Mouse (Mus musculus) lung, embryonic 16.5 days (tissue): ENCODE data around the gene Pld1. TPM values are rescaled to one million over a fixed set of nuclear protein-coding genes. Genes with fewer than 3 reads are reported as not detected.

ENCODE experiments used
- ATAC-seq: fragments of 200-750 bp; cut with Nextera tagmentation; 2 replicates; pipeline ENCODE4 v1.8.0; 2017; ENCODE audit warnings: low read depth, mild to moderate bottlenecking, moderate library complexity
- H3K27ac ChIP-seq: fragments of 300-500 bp; sonication (generic); 2 replicates; pipeline ENCODE4 v1.5.1; 2014; ENCODE audit warnings: mild to moderate bottlenecking, control low read depth, low read length
- H3K27me3 ChIP-seq: fragments of 300-500 bp; sonication (generic); 2 replicates; pipeline ENCODE4 v1.6.1; 2014; ENCODE audit warnings: low read depth, low read length, mixed read lengths; ENCODE audit not compliant: control insufficient read depth, insufficient read depth
- H3K36me3 ChIP-seq: fragments of 300-500 bp; sonication (generic); 2 replicates; pipeline ENCODE4 v1.6.1; 2014; ENCODE audit warnings: low read length; ENCODE audit not compliant: control insufficient read depth, insufficient read depth
- H3K4me1 ChIP-seq: fragments of 300-500 bp; sonication (generic); replicated peaks from 2 replicates; pipeline ENCODE4 v1.6.1; 2014; ENCODE audit warnings: low read length, mixed read lengths; ENCODE audit not compliant: control insufficient read depth, insufficient read depth
- H3K4me2 ChIP-seq: fragments of 300-500 bp; sonication (generic); 2 replicates; pipeline ENCODE4 v1.6.1; 2014; ENCODE audit warnings: low read depth, low read length, control low read depth
- H3K4me3 ChIP-seq: fragments of 300-500 bp; sonication (generic); 2 replicates; pipeline ENCODE4 v1.5.1; 2014; ENCODE audit warnings: mild to moderate bottlenecking, low read length, control low read depth
- H3K9ac ChIP-seq: fragments of 300-500 bp; sonication (generic); 2 replicates; pipeline ENCODE4 v1.6.1; 2014; ENCODE audit warnings: low read length, control low read depth
- H3K9me3 ChIP-seq: fragments of 300-500 bp; sonication (generic); 2 replicates; pipeline ENCODE4 v1.6.1; 2016; ENCODE audit warnings: low read length; ENCODE audit not compliant: control insufficient read depth
- WGBS: fragments of 180-500 bp; shearing (Covaris S2); extraction: QIAGEN DNeasy Blood & Tissue Kit; methylation state at CpG from one replicate; pipeline ENCODE4 v1.1.7; 2014; 5-methylcytosine and 5-hydroxymethylcytosine counted together
- polyA plus RNA-seq: library from polyadenylated mRNA; unstranded; fragments of >200 nt; fragmentation: Nextera tagmentation; extraction: Ambion mirVana; gene quantifications from 2 replicates; pipeline ENCODE4 v1.2.1, GENCODE M21; 2015

Gene Pld1
- polyA plus RNA-seq, 1 experiment from 2014 or later = 11.5 TPM

GRCm38 (mm10) chr3:27908316-27908715 is 30.2 kb upstream of the Pld1 start:
- H3K36me3 ChIP-seq = no peaks in the 10 kb centered on the region
- WGBS = 75% methylated on average over 2 of the region's 2 CpGs
- no peaks in the 10 kb centered on the region for H3K27me3 ChIP-seq
- H3K9ac ChIP-seq = no peak overlapping the region
- H3K9me3 ChIP-seq = peaks cover 3% of the 10 kb centered on the region; the same call in 1 of the 2 replicates
- no peak overlapping the region for H3K4me3 ChIP-seq
- no peak overlapping the region for H3K27ac ChIP-seq
- H3K4me1 ChIP-seq = peaks cover 9% of the 10 kb centered on the region
- no peak for ATAC-seq
- H3K4me2 ChIP-seq = no peak overlapping the region

DNA sequence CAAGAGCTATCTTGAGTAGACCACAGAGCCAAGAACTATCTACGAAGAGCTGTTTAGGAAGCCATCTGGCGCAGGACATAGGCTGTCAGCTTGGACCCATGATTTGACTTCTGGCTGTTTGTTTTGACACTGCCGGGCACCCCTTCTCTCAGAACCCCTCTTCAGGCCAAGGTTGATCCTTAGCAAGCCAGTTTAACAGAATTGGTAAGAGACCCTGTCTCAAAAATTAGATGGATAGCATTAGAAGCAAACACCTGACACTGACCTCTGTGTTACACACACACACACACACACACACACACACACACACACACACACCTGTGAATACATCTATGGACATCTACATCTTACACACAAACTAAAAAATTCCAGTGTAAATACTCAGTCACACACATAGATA is 29.5 kb upstream of the Pld1 start:
- Histone ChIP-seq H3K9me3 (peaks cover 3% of the 10 kb centered on the region; the same call in 1 of the 2 replicates), H3K36me3 (no peaks in the 10 kb centered on the region), H3K27me3 (no peaks in the 10 kb centered on the region), H3K27ac (no peak overlapping the region), H3K4me2 (no peak overlapping the region), H3K4me3 (no peak overlapping the region), H3K9ac (no peak overlapping the region), H3K4me1 (peaks cover 9% of the 10 kb centered on the region)
- WGBS = 79% methylated on average over 3 of the region's 3 CpGs
- no peak for ATAC-seq

- H3K4me1 ChIP-seq = no peaks in the 10 kb centered on the region
These were observed 19.6 kb upstream of the Pld1 start for GRCm38 (mm10) chr3:27918656-27919436.

GRCm38 (mm10) chr3:27921268-27922020 is 17.1 kb upstream of the Pld1 start:
- no peaks in the 10 kb centered on the region for H3K36me3 ChIP-seq
- H3K4me1 ChIP-seq = no peaks in the 10 kb centered on the region
- H3K4me3 ChIP-seq = no peak overlapping the region
- WGBS = 81% methylated on average over 11 of the region's 11 CpGs
- no peak overlapping the region for H3K9ac ChIP-seq
- H3K27ac ChIP-seq = no peak overlapping the region
- H3K27me3 ChIP-seq = no peaks in the 10 kb centered on the region
- no peak for ATAC-seq
- no peaks in the 10 kb centered on the region for H3K9me3 ChIP-seq
- H3K4me2 ChIP-seq = no peak overlapping the region

More at GRCm38 (mm10) chr3:27918656-27919436, 19.6 kb upstream of the Pld1 start:
- H3K27me3 ChIP-seq = no peaks in the 10 kb centered on the region
- ATAC-seq = no peak
- no peak overlapping the region for H3K9ac ChIP-seq
- 78% methylated on average over 14 of the region's 14 CpGs for WGBS
- no peaks in the 10 kb centered on the region for H3K9me3 ChIP-seq
- H3K27ac ChIP-seq = no peak overlapping the region
- no peak overlapping the region for H3K4me2 ChIP-seq
- H3K36me3 ChIP-seq = no peaks in the 10 kb centered on the region
- no peak overlapping the region for H3K4me3 ChIP-seq

GRCm38 (mm10) chr3:27924037-27924436 is 14.5 kb upstream of the Pld1 start:
- 71% methylated on average over 3 of the region's 3 CpGs for WGBS
- no peak overlapping the region for H3K27ac ChIP-seq
- ATAC-seq = no peak
- no peak overlapping the region for H3K9ac ChIP-seq
- no peaks in the 10 kb centered on the region for H3K36me3 ChIP-seq
- no peak overlapping the region for H3K4me2 ChIP-seq
- no peak overlapping the region for H3K4me3 ChIP-seq
- H3K27me3 ChIP-seq = no peaks in the 10 kb centered on the region
- no peaks in the 10 kb centered on the region for H3K4me1 ChIP-seq
- no peaks in the 10 kb centered on the region for H3K9me3 ChIP-seq

DNA sequence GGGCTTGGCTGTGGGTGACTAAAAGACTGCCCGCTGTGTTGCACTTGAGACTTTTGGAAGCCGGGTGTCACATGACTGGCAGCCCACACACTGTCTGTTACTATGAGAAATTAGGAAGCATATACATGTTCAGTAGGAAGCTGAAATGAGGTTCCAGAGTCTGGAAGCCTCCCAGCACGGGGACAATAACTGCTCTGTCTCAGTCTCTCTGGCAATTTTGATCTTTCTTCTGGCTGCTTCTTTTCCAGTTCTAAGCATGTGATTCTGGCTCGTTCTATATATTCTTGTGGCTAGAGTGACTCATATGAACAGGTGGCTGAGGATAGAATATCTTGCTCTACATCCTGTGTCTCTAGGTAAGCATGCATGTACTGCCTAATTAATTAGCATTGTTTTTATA is 9.3 kb upstream of the Pld1 start:
- H3K4me3 ChIP-seq = no peak overlapping the region
- no peak for ATAC-seq
- no peak overlapping the region for H3K27ac ChIP-seq
- H3K4me1 ChIP-seq = no peaks in the 10 kb centered on the region
- no peaks in the 10 kb centered on the region for H3K36me3 ChIP-seq
- H3K27me3 ChIP-seq = no peaks in the 10 kb centered on the region
- 75% methylated on average over 4 of the region's 4 CpGs for WGBS
- H3K4me2 ChIP-seq = no peak overlapping the region
- no peak overlapping the region for H3K9ac ChIP-seq
- no peaks in the 10 kb centered on the region for H3K9me3 ChIP-seq

DNA sequence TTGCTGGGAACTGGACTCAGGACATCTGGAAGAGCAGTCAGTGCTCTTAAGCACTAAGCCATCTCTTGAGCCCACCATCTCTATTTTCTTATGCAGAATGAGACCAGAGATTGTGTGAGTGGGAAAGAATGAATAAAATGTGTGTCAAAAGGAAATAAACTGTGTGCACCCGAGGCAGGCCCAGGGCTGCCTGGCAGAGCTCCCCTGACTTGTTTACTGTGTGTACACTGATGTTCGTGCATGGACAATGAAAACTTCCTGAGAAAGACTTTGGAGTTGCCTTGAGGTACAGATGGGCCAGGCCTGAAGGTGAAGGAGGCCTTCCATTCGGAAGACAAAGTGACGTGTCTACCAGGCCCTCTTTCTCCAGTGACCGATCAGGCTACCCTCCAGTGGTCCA is 6.1 kb upstream of the Pld1 start:
- no peak for ATAC-seq
- Histone ChIP-seq H3K36me3 (no peaks in the 10 kb centered on the region), H3K4me3 (no peak overlapping the region), H3K4me1 (peaks cover 6% of the 10 kb centered on the region), H3K9me3 (no peaks in the 10 kb centered on the region), H3K27me3 (no peaks in the 10 kb centered on the region), H3K9ac (no peak overlapping the region), H3K27ac (no peak overlapping the region), H3K4me2 (no peak overlapping the region)
- WGBS = 77% methylated on average over 5 of the region's 5 CpGs

- no peaks in the 10 kb centered on the region for H3K36me3 ChIP-seq
- WGBS = 84% methylated on average over 3 of the region's 3 CpGs
- H3K4me3 ChIP-seq = no peak overlapping the region
- no peak overlapping the region for H3K9ac ChIP-seq
- no peaks in the 10 kb centered on the region for H3K9me3 ChIP-seq
- no peaks in the 10 kb centered on the region for H3K27me3 ChIP-seq
- no peak for ATAC-seq
- H3K4me1 ChIP-seq = peaks cover 14% of the 10 kb centered on the region
- H3K27ac ChIP-seq = no peak overlapping the region
- no peak overlapping the region for H3K4me2 ChIP-seq
These were observed 2.9 kb upstream of the Pld1 start for GRCm38 (mm10) chr3:27935644-27936043.

- no peak overlapping the region for H3K4me2 ChIP-seq
- H3K9me3 ChIP-seq = no peaks in the 10 kb centered on the region
- no peak for ATAC-seq
- WGBS = 75% methylated on average over 5 of the region's 5 CpGs
- H3K4me1 ChIP-seq = peaks cover 14% of the 10 kb centered on the region
- no peak overlapping the region for H3K4me3 ChIP-seq
- peak overlapping the region; percentile 60; the same call in 1 of the 2 replicates for H3K27ac ChIP-seq
- H3K27me3 ChIP-seq = no peaks in the 10 kb centered on the region
- H3K36me3 ChIP-seq = no peaks in the 10 kb centered on the region
- no peak overlapping the region for H3K9ac ChIP-seq
These were observed 1.8 kb upstream of the Pld1 start for GRCm38 (mm10) chr3:27936731-27937130.
